Mouse (Mus musculus) adrenal gland (tissue): ENCODE results near the gene Hrh3.

Source experiments
- intact Hi-C: fragments of 180-260 bp; cut with DNase I; formaldehyde crosslinking; loops from one replicate; pipeline ENCODE4 v1.15.1; 2025
- long read RNA-seq, 2 experiments: library from polyadenylated mRNA; unstranded; transcript quantifications; one replicate each; pipeline ENCODE4 v2.0.0; 2020; ENCODE audit warnings: borderline replicate concordance in 1 of 2; ENCODE audit not compliant: insufficient replicate concordance in 1 of 2

Hrh3 gene
- long read RNA-seq, experiment 1: 0 reads
- long read RNA-seq, experiment 2: 0 reads

DNA sequence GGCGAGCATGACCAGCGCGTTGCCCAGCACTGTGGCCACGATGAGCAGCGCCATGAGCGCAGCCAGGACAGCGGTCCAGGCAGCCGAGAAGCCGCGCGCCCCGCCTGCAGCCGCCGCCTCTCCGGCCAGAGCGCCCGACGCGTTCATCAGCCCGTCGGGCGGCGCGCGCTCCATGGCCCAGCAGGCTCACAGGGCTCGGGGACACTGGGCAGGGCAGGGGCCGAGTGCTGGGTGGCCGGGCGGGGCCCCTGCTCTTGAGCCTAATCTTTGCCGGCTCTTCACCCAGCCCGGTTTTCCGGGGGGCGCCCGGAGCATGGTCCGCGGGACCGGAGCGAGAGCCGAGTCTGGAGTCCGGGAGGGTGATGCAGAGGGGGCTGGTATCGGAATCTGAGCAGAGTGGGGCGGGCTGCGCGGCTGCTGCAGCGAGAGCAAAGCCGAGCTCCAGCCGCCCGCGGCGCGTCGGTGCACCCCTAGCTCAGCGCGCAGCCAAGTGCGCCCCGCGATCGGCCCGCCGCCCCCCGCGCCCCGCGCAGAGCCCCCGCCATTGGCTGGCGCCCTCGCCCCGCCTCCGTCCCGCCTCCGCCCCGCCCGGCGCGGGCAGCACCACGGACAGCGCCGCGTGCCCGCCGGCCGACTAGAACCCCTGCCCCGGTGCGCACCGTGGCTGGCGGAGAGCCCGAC is at the start of gene Hrh3:
Hrh3 (minus strand) TSS at position 511 of the 681 bp plus-strand sequence.
- intact Hi-C loops: no loop called here

DNA sequence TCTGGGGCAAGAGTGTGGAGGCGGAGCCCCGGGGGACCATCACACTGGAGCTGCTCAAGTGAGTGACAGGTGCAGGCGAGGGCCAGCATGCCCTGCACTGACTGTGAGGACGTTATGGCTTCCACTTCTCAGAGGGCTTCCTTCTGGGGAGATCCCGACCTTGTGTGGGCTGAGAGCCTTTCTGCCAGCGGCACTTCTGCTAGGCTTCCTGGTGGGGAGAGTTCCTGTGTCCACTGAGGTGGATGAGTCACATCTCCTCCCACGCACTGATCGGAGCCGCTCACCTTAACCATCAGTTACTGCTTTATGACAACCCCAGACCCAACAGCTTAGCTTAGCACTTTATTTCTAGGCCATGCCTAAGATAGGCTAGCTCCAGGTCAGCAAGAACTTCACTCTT is 44.3 kb upstream of the Hrh3 start:
- intact Hi-C loops: no loop called here

DNA sequence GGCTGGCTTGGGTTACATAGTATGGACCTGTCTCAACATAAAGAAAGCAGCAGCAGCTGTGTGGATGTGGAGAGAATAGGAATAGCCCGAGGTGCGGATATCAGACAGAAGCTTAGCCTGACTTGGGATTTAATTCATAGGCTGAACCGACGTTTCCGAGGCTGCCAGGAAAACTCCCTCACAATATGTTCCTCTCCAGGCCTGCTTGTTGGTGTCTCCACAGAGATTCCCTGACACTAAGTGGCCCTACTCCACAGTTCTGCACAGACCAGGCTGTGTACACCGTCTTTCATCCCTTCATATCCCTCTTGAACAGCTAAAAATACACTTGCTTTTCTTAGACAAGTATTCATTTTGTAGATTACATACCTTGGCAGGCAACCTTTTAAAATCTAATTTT is 43.1 kb upstream of the Hrh3 start:
- intact Hi-C loops: no loop called here

DNA sequence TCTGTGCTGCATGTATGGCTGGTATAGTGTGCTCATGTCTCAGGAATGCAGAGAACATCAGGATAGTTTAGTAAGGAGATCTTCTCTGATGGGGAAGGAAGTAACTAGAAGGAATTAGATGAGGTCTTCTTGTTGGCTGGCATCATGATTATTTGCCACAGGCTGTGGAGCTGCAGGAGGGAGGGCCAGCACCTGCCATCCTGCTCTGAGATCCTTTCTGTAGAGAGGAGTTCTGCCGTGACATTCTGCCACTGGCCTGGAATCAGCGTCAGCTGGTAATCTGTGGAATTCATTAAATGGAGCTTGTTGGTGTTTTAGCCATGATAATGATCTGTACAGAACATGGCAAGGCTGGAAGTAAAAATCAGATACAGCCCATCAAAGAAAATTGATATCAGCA is 41.8 kb upstream of the Hrh3 start:
- intact Hi-C loops: no loop called here

DNA sequence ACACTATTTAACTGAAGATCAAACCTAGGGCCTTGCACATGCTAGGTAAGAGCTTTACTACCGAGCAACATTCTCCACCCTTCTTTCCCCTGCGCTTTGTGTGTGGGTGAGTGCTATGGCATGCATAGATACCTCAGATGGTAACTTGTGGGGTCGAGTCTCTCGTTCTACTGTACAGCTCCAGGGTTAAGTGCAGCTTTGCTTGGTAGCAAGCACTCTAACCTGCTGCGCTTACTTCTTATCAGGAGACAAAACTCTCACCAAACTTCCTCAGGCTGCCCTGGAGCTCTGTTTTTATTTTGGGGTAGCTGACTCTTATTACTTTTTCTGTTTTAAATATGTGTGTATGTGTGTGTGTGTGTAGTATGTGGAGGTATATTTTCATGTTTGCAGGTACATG is 31.1 kb upstream of the Hrh3 start:
- intact Hi-C loops: no loop called here

DNA sequence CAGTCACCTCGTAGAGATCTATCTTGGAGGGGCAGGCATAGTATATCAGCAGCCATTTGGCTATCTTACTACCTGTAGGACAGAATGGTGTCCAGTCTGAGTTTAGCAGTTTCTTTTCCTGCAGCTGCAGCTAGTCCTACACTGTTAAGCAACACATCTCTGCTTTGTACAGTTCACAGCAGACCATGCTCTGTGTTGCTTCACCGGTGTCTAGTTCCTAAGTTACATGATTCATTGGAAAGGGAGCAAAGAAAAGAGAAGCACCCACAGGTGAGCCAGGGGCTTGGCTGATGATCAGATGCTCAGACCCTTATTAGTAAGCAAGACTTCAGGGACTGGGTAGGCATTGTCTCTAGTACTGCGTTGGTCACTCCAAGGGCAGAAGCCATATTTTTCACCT is 29.6 kb upstream of the Hrh3 start:
- intact Hi-C loops: no loop called here

DNA sequence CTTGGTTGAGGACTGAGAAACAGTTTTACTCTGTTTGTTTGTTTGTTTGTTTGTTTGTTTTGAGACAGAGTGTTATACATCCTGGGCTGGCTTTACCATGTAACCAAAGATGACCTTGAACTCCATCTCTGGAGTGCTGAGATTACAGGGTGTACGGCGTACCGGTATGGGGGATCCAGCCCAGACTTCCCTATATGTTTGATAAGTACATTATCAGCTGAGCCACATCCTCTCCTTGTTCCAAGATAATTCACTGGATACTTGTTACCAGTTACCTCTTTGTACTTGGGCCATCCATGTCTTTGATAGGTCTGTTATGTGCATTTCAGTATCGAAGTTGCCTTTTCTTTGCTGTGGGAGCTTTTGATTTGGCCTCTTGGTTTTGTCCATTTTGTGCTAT is 28.9 kb upstream of the Hrh3 start:
- intact Hi-C loops: no loop called here

DNA sequence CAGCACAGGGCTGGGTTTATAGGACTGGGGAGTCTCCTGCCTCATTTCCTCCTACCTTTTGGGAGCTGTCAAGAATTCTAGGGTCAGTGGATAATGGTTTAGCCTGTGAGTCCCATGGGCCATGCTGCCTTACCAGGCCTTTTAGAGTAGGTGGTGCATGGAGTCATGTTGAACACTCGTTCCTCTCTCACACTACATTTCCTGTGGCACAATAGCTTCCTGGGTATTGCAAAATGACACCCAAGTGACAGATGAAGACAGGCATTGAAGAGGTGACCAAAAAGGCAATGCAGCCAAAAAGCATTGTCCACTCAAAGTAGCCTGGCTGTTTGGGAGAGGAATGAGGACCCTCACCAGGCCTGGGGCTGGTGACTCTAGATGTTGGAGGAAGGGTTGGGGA is 23.4 kb upstream of the Hrh3 start:
- intact Hi-C loops: no loop called here

DNA sequence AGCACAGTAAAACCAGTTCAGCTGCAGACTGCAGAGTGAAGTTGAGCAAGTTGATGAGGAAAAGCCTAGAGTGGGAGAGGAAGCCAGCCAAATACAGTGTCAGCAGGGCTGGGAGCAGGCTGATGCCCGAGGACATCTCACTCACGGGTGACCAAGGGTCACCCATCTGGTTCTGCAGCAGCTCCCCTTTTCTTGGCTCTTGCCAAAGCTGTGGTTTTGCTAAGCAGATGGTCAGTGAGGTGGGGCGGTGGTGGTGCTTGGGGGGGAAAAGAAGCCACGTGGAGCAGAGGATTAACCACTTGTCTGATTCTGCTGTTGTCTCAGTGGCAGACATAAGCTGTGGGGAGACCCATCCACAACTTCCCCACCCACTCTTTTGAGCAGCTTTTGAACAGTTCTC is 21.9 kb upstream of the Hrh3 start:
- intact Hi-C loops: no loop called here

DNA sequence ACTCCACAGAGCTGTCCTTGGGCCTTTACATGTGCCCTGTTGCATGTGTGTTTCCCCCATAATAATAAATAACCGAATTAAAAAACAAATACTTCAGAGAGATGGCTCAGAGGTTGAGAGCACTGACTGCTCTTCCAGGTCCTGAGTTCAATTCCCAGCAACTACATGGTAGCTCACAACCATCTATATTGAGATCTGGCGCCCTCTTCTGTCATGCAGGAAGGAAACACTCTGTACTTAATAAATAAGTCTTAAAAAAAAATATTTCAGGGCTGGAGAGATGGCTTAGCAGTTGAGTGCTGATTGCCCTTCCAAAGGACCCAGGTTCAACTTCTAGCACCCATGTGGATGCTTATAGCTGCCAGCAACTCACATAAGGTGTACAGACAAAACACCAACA is 19.9 kb upstream of the Hrh3 start:
- intact Hi-C loops: no loop called here

DNA sequence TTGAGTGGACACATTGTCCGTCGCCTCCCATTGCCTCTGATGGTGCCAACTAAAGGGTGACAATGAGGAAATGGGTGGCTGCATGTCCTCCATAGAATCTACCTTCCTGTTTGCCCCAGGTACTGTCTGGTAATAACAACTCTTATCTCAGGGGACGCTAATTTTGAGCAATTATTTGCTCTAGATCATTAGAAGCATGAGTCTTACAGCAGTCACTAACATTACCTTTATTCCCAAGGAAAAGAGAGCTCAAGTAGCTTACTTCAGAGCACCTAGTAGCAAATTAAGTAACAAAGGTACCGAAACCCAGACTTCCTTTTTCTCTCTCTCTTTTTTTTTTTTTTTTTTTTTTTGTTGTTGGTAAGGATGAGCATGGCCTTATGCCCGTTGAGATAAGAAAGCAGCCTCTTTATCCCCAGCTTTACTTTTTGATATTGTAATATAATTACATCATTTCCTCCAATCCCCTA is 16.0 kb upstream of the Hrh3 start:
- intact Hi-C loops: no loop called here

DNA sequence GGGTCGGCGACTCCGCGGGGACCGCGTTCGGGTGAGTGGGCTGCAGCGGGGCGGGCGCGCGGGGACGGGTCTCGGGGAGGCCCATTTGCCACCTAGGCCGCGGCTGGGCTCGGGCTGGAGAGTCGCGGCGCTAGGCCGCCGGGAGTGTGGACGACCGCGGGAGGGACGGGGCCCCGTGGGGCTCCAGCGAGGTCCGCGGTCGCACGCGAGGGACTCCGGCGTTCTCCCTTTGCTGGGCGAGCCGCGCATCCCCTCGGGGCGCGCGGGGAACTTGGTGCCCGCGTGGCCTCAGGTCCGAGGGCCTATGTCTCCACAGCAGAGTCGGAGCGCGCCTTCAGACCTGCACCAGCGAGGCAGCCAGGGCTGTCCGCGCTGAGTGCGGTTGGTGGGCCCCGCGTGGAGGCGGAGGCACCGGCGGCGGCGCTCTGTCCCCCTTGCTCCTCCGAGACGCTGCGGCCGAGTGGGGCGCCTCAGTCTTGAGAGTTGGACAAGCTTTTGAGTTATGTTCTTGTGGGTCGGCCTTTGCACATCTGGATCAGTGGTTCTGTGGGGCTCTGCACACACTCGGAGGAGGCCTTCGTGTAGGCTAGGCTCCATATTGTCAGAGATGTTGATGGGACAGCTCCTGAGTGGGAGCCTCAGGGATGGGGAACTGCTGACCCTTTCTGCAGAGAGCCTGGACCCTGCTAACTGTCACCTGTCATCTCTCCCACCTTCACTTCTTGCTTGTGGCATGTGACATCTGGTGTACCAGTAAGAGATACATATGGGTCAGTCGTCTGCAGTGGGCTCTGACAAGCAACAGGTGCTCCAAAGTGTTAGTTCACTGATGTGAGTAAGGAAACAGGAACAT is 15.4 kb upstream of the Hrh3 start:
- intact Hi-C loops: no loop called here

DNA sequence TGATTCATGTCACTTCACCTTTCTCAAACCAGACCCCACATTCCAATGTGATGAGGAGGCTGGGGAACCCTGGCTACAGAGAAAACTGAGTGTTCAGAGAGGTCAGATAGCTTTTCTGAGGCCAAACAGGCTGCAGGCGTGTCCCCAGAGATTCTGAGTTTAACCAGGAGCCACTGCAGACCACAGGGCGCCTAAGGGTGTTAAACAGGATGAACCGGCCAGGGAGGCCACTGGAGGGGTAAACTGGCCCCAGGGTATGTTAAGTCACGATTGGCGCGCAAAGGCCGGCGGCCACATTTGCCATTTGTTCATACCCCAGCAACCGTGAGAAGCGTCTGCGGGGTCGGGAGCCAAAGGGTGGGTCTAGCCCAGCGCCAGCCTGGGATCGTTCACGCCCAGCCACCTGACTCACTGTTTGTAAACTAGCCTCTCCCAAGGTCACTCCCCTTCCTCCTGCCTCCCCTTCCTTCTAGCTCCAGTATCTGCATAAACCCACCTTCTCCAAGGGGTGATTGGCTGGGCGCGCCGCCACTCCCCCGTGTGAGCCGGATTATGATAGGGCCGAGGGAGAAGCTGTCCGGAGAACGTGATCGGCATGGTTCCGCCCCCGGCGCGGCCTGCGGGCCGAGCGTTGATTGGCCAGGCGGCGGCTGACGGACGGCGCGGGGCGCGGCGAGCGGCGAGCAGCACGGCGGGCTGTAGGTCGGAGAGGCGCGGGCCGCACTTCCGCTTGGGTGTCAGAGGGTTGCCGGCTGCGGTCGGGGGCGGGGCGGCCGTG is 14.6 kb upstream of the Hrh3 start, which contains the start of gene Osbpl2:
Osbpl2 (plus strand) TSS at position 646 of the 778 bp plus-strand sequence.
- intact Hi-C loops: no loop called here

DNA sequence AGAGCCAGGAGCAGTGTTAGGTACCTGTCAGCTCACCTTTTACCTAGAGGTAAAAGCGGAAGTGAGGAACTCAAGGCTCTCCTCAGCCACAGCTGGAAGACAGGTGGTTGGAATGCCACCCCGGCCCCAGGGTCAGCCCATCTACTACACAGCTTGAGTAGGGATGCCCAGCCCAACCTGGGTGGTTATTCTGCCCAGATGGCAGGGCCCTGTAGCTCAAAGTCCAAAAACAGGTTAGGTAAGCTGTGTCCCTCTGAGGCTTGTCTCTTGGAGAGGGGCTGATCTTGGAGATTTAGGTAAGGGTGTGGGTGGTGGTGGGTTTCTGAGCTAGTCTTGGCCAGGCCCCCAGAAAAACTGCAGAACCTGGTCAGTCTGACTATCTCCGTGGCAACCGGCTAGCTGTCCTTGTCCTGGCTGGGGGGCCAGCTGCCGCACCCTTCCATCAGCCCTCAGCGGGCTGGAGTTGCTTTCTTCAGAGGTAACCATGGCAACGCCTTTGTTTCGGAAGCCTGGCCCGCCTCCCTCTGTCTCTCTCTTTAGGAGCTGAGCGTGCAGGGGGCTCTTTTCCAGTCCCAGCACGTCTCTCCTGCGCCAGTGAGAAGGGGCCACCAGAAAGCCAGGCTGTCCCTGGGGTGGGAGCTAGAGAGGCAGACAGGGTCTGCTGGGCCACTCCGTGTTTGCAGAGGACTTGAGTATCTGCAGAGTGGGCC is 13.4 kb upstream of the Hrh3 start:
- intact Hi-C loops: no loop called here

DNA sequence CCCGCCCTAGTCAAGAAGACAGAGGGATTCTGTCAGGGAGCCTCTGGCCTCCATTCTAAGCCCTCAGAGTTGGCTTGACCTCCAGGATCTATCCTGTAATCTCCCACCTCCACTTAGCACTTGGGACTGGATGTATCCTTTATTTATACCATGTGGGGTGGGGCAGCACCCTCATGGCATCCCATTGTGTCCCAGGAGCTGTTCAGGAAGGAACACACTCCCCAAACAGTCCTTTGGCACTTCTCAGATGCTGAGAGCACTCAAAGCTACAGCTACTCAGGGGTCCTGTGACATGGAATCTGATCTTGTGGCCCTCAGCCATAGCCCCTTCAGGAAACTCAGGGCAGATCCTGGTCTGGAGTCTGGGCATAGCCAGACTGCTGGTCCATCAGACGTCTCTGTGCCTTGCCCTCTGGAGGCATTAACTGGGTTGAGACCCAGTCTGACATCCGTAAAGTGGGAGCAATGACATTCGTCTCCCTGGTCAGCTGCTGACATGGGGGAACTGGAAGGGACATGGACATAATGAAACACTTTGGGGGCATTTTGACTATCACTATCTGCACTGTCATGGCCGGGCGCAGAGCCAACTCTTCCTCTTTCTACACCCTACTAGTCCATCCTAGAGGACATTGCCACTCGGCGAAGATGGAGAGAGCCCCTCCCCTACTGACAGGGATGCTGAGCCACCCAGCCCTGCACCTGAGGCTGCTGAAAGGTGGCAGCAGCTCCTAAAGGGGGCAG is 12.6 kb upstream of the Hrh3 start:
- intact Hi-C loops: no loop called here

DNA sequence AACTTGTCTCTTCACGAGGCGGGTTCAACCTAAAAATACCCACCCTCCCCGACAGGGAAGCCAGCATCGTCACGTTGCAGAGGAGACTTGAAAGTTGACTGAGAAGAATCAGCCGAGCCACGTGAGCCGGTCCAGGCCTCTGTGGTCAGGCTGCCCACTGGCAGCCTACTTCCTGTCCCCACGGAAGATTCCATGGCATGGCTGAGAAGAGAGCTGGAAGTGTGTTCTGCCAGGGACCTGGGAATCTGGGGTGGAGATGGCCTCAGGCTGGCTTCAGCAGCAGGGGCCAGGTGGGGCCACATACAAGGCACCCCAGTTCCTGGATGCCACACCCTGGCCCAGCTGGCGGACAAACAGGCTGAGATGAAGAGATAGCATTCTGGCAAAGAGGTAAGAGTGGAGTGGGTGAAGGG is 11.8 kb upstream of the Hrh3 start:
- intact Hi-C loops: no loop called here

DNA sequence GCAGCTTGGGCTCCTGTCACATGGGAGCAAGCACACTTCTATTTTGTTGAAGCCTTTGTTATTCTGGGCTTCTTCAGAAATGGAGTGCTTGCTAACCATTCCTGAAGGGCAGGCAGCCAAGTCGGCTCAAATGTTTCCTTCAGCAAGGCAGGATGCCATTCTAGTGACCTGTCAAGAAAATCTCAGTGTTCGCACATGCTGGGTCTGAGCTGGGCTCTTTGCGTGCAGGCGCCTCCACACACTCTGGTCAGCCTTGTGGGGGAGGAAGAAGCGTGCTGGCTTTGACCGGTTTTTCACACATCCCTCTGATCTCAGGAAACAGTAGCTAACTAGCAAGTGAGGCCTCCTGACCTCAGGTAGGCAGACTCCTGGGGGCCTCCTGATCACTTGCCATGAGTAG is 11.0 kb upstream of the Hrh3 start:
- intact Hi-C loops: no loop called here

DNA sequence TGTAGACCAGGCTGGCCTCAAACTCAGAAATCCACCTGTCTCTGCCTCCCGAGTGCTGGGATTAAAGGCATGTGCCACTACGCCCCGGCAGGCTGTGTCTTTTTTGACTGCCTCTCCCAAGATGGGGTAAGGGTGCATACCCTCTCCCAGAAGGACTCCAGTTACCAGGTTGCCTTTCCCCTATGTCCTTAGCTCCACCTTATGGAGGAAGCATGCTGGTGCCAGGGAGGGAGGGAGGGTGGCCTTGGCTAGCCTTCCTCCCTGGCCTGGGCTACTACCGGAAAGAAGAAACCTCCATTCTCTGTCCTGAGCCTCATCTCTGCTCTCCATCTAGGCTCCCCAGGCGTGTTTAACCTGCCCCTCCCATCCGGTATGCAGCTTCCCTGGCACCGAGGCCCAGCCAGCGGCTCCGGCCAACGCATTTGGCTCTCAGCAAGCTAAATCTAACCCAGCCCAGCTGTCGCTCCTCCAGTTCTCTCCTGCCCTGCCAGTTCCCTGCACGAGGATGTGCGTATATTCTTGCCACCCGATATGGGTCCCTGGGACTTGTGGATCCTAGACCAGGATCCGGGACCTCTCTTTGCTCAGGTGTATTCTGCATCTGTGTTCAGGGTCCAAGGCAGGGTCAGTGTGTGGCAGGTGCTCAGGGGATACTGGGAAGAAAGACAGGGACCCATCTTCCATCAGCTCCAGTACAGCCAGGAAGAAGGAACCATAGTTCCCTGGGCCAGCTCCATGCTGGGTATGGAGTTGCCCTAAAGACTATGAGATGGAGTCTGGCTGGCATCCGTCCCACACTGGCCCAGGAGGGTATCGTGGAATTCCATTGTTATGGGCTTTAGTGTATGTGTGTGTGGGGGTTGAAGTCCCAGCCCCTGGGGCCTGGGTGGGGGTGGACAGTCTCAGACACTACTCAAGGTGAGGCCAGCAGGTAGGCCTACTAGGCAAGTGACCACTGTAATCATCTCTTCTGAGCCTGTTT is 9.9 kb upstream of the Hrh3 start:
- intact Hi-C loops: no loop called here

DNA sequence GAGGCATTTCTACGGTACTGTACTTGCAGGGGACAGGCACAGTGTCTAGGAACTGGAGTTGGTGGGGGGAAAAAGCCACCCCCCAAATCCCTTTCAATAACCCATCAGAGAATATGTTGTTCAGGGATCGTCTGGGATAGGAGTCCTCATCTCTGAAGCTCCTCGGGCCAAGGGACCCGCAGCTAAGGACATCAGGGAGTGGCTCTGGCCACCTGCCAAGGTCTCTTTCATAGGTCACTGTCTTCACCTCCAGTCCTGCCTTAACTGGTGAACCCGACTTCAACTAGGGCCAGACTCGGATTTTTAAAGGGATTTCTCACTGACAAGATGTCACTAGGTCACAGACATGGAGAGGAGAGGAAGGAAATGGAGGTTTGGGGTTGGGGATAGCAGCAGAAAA is 4.0 kb upstream of the Hrh3 start:
- intact Hi-C loops: no loop called here
